Mouse (Mus musculus): ENCODE data around the gene Gm12166. TPM values are rescaled to one million over a fixed set of nuclear protein-coding genes. Genes with fewer than 3 reads are reported as not detected.

Gm12166 gene
- polyA plus RNA-seq, 1 experiment = 9.4 TPM

DNA sequence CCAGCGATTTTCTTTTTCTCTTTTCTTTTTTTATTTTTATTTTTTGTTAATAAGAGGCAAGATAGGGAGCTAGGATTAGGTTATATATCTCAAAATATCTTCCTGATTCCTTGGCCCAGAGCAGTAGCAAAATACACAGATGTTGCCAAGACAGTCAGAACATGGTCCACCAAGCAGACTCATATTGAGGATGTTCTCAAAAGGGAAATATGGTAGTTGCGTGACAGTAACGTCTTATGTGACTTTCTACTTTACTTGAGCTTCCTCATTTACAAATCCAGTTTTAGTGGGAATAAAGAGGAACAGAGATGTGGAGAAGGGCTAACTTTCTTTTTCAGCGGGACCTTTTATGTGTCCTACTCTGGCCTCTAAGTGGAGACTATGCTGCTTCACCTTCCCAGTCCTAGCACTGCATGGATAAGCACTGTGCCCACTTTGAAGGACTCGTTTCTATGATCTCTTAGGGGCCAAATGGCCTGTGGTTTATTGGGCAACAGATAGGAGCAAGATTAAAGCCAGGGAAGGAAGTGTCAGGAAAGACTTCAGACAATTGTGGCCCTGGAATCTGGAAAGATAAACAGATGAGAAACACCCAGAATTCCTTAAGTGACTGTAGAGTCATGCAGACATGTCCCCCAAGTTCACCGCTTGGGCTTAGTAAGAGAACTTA, 9.8 kb upstream of the Gm12166 start:
- TF ChIP-seq POLR2A (IDR thresholded peaks at IDR 0.05; ENCODE audit: low read depth, low read length) (no peak), CTCF (IDR thresholded peaks at IDR 0.05; ENCODE audit: extremely low read depth, insufficient read depth, insufficient read length, insufficient replicate concordance) (no peak)
- Histone ChIP-seq H3K4me3 (ENCODE audit: extremely low read depth, insufficient read depth, insufficient read length) (no peak overlapping the region), H3K27me3 (ENCODE audit: control insufficient read depth, insufficient read depth, low read length) (no peaks in the 10 kb centered on the region), H3K27ac (ENCODE audit: insufficient read depth, low read length) (no peak overlapping the region), H3K36me3 (ENCODE audit: control insufficient read depth, insufficient read depth, low read length) (peaks cover 14% of the 10 kb centered on the region), H3K4me1 (ENCODE audit: control insufficient read depth, insufficient read depth, insufficient read length) (peaks cover 16% of the 10 kb centered on the region; the same call in 1 of the 2 replicates)
- no peak for DNase-seq (ENCODE audit: low read depth in 1 of 2, low spot score in 2 of 2)
- 41% methylated on average over 6 of the region's 6 CpGs for WGBS

GRCm38 (mm10) chr11:46060651-46061020, 8.5 kb upstream of the Gm12166 start:
- 66% methylated on average over 5 of the region's 5 CpGs for WGBS
- H3K27me3 ChIP-seq (ENCODE audit: control insufficient read depth, insufficient read depth, low read length) = no peaks in the 10 kb centered on the region
- no peak overlapping the region for H3K4me3 ChIP-seq (ENCODE audit: extremely low read depth, insufficient read depth, insufficient read length)
- H3K27ac ChIP-seq (ENCODE audit: insufficient read depth, low read length) = peak overlapping the region; percentile 44; the same call in 1 of the 2 replicates
- peaks cover 11% of the 10 kb centered on the region for H3K36me3 ChIP-seq (ENCODE audit: control insufficient read depth, insufficient read depth, low read length)
- TF ChIP-seq POLR2A (IDR thresholded peaks at IDR 0.05; ENCODE audit: low read depth, low read length) = no peak
- no peak for TF ChIP-seq CTCF (IDR thresholded peaks at IDR 0.05; ENCODE audit: extremely low read depth, insufficient read depth, insufficient read length, insufficient replicate concordance)
- no peak for DNase-seq (ENCODE audit: low read depth in 1 of 2, low spot score in 2 of 2)
- peaks cover 18% of the 10 kb centered on the region; the same call in 1 of the 2 replicates for H3K4me1 ChIP-seq (ENCODE audit: control insufficient read depth, insufficient read depth, insufficient read length)

DNA sequence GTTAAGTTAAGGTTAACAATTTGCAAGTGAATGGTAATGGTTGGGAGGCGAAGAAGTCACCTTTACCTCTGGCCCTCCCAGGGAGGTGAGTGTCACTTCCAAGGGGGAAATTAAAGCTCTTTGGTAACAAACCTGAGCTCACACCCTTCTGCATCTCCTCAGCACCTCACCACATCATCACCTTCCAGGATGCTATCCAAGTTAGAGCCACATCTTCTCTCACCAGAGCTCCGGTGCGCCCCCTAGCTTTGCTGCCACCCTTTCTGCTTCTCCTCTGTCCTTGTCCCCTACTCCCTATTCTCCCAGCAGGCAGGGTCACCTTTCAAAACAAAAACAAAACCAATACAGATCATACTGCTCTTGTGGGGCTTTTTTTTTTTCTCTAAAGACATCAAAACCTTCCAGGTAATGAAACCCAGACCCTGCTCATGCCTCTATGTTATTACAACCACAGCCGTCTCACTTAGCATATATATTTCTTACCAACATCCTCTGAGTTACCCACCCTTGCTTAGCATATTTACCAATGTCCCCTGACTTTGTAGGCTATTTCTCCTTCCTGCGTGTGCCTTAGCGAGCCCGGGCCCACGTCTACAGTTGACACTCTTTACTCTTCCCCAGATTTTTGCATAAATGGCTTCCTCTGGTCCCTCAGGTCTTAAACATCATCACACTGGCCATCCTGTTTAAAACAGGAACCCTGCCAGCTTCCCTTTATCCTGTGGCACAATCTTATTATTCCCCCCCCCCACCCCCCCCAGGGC, 7.9 kb upstream of the Gm12166 start:
- WGBS = 58% methylated on average over 8 of the region's 8 CpGs
- no peaks in the 10 kb centered on the region for H3K27me3 ChIP-seq (ENCODE audit: control insufficient read depth, insufficient read depth, low read length)
- TF ChIP-seq POLR2A (IDR thresholded peaks at IDR 0.05; ENCODE audit: low read depth, low read length) (no peak), CTCF (IDR thresholded peaks at IDR 0.05; ENCODE audit: extremely low read depth, insufficient read depth, insufficient read length, insufficient replicate concordance) (peak; percentile 13; the same call in 1 of the 2 replicates)
- DNase-seq (ENCODE audit: low read depth in 1 of 2, low spot score in 2 of 2) = peak in 1 of 2 experiments; percentile 41
- H3K27ac ChIP-seq (ENCODE audit: insufficient read depth, low read length) = 0 out of 2 replicates have a peak overlapping the region, but pooled peaks have one; percentile 34
- H3K4me3 ChIP-seq (ENCODE audit: extremely low read depth, insufficient read depth, insufficient read length) = no peak overlapping the region
- peaks cover 9% of the 10 kb centered on the region for H3K36me3 ChIP-seq (ENCODE audit: control insufficient read depth, insufficient read depth, low read length)
- H3K4me1 ChIP-seq (ENCODE audit: control insufficient read depth, insufficient read depth, insufficient read length) = peaks cover 22% of the 10 kb centered on the region; the same call in 1 of the 2 replicates

DNA sequence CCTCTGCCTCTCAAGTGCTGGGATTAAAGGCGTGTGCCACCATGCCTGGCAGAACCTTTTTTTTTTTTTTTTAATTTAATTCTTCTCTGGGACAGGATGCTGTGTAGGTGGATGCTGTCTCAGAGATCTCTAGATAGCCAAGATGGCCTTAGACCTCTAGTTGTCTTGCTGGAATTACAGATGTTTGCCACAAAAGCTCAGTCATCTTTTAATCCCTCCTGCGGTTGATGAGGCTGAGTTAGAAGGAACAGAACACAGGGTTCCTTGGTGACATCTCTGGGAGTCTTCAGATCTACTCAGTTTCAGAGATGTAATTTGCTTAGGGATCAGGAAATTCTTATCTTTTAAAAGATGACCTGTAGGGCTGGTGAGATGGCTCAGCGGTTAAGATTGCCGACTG, 6.8 kb upstream of the Gm12166 start:
- no peaks in the 10 kb centered on the region for H3K27me3 ChIP-seq (ENCODE audit: control insufficient read depth, insufficient read depth, low read length)

DNA sequence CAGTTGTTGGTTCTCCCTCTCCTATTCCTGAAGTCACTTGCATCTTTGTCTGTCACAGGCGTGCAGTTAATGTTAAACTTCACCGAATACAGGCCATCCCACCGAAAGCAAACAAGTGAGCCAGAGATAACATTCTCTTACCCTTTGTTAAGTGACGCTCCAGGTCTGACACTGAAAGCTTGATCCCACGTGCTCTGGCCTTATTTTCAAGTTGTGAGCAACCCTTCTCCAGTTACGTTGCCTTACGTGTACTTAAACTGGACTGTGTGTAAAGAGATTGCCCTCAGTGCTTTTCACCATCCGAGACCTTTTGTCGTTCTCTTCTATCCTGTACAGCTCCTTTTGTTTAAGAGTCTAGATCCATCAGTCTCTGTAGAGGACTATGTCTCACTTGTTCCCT, 5.9 kb upstream of the Gm12166 start:
- no peaks in the 10 kb centered on the region for H3K27me3 ChIP-seq (ENCODE audit: control insufficient read depth, insufficient read depth, low read length)
- TF ChIP-seq POLR2A (IDR thresholded peaks at IDR 0.05; ENCODE audit: low read depth, low read length) = no peak
- no peak for TF ChIP-seq CTCF (IDR thresholded peaks at IDR 0.05; ENCODE audit: extremely low read depth, insufficient read depth, insufficient read length, insufficient replicate concordance)
- peaks cover 19% of the 10 kb centered on the region; the same call in 1 of the 2 replicates for H3K4me1 ChIP-seq (ENCODE audit: control insufficient read depth, insufficient read depth, insufficient read length)
- H3K36me3 ChIP-seq (ENCODE audit: control insufficient read depth, insufficient read depth, low read length) = peaks cover under 1% of the 10 kb centered on the region; the same call in 1 of the 2 replicates
- WGBS = 68% methylated on average over 9 of the region's 9 CpGs
- H3K27ac ChIP-seq (ENCODE audit: insufficient read depth, low read length) = no peak overlapping the region
- peak overlapping the region; percentile 1; the same call in 1 of the 2 replicates for H3K4me3 ChIP-seq (ENCODE audit: extremely low read depth, insufficient read depth, insufficient read length)
- no peak for DNase-seq (ENCODE audit: low read depth in 1 of 2, low spot score in 2 of 2)

More for the DNA sequence above, 6.8 kb upstream of the Gm12166 start:
- DNase-seq (ENCODE audit: low read depth in 1 of 2, low spot score in 2 of 2) = no peak
- Histone ChIP-seq H3K4me1 (ENCODE audit: control insufficient read depth, insufficient read depth, insufficient read length) (peaks cover 22% of the 10 kb centered on the region; the same call in 1 of the 2 replicates), H3K27ac (ENCODE audit: insufficient read depth, low read length) (no peak overlapping the region), H3K36me3 (ENCODE audit: control insufficient read depth, insufficient read depth, low read length) (peaks cover 3% of the 10 kb centered on the region; the same call in 1 of the 2 replicates), H3K4me3 (ENCODE audit: extremely low read depth, insufficient read depth, insufficient read length) (no peak overlapping the region)
- 87% methylated on average over 4 of the region's 4 CpGs for WGBS
- TF ChIP-seq POLR2A (IDR thresholded peaks at IDR 0.05; ENCODE audit: low read depth, low read length) (no peak), CTCF (IDR thresholded peaks at IDR 0.05; ENCODE audit: extremely low read depth, insufficient read depth, insufficient read length, insufficient replicate concordance) (no peak)

DNA sequence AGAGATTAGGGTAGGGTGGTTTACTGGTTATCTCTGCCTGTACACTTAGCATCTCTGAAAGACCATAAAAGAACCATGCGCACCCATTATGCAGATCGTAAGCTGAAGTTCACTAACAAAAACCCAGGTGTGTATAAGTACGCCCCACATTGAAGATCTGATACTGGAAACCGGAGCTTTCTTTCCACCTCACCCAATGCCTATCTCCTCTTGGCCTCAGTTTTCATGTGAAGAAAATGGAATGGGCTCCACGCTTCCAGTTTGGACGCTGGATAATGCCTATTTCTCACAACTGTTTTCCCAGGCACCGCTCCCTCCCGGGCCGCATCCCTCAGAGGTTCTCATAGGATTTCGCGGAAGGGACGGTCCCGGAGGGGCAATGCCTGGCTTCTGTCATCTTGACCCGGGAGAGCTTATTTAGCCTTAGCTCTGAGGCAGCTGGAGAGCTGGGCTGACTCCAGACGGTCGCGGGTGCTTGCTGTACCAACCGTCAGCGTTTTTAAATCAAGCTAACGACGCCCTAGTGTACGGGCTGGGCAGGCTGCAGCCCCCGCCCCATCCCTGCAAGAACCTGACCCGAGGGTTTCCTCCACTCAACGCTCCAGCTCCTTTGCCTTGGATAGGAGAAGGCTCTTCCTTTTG, 4.8 kb upstream of the Gm12166 start:
- WGBS = 8% methylated on average over 25 of the region's 25 CpGs
- H3K4me3 ChIP-seq (ENCODE audit: extremely low read depth, insufficient read depth, insufficient read length) = peak overlapping the region; percentile 70
- H3K36me3 ChIP-seq (ENCODE audit: control insufficient read depth, insufficient read depth, low read length) = no peaks in the 10 kb centered on the region
- H3K27ac ChIP-seq (ENCODE audit: insufficient read depth, low read length) = peak overlapping the region; percentile 86
- TF ChIP-seq POLR2A (IDR thresholded peaks at IDR 0.05; ENCODE audit: low read depth, low read length) (no peak), CTCF (IDR thresholded peaks at IDR 0.05; ENCODE audit: extremely low read depth, insufficient read depth, insufficient read length, insufficient replicate concordance) (no peak)
- DNase-seq (ENCODE audit: low read depth in 1 of 2, low spot score in 2 of 2) = no peak
- H3K27me3 ChIP-seq (ENCODE audit: control insufficient read depth, insufficient read depth, low read length) = no peaks in the 10 kb centered on the region
- H3K4me1 ChIP-seq (ENCODE audit: control insufficient read depth, insufficient read depth, insufficient read length) = peaks cover 19% of the 10 kb centered on the region
